Mouse (Mus musculus): ENCODE measurements around the gene Exosc1. TPM values are rescaled to one million over a fixed set of nuclear protein-coding genes. Genes with fewer than 3 reads are reported as not detected.

Exosc1 gene
- polyA plus RNA-seq, 1 experiment from 2014 or later, result 83.2 TPM

- no peak for DNase-seq (ENCODE audit: low spot score)
- Histone ChIP-seq H3K9me3 (ENCODE audit: control insufficient read depth, low read length) (no peaks in the 10 kb centered on the region), H3K36me3 (ENCODE audit: control insufficient read depth, insufficient read depth, low read length) (peaks cover 8% of the 10 kb centered on the region), H3K9ac (ENCODE audit: low read depth, low read length) (no peak overlapping the region), H3K27ac (ENCODE audit: low read depth, low read length) (no peak overlapping the region), H3K4me2 (replicated peaks; ENCODE audit: low read depth, low read length) (no peak overlapping the region), H3K27me3 (ENCODE audit: control insufficient read depth, insufficient read depth, low read length) (no peaks in the 10 kb centered on the region), H3K4me1 (replicated peaks; ENCODE audit: control insufficient read depth, insufficient read depth, low read length) (no peaks in the 10 kb centered on the region), H3K4me3 (ENCODE audit: low read depth, low read length) (no peak overlapping the region)
- ATAC-seq (ENCODE audit: low FRiP score), result no peak
- 96% methylated on average over 7 of the region's 7 CpGs for WGBS
Measured at GRCm38 (mm10) chr19:41969618-41970017, 36.4 kb upstream of the Exosc1 start.

GRCm38 (mm10) chr19:41953574-41953973 lies 20.4 kb upstream of the Exosc1 start:
- WGBS, result 89% methylated on average over 3 of the region's 3 CpGs
- H3K27me3 ChIP-seq (ENCODE audit: control insufficient read depth, insufficient read depth, low read length), result no peaks in the 10 kb centered on the region
- no peak overlapping the region for H3K27ac ChIP-seq (ENCODE audit: low read depth, low read length)
- DNase-seq (ENCODE audit: low spot score) (no peak), ATAC-seq (ENCODE audit: low FRiP score) (no peak)
- no peaks in the 10 kb centered on the region for H3K9me3 ChIP-seq (ENCODE audit: control insufficient read depth, low read length)
- peaks cover 24% of the 10 kb centered on the region for H3K36me3 ChIP-seq (ENCODE audit: control insufficient read depth, insufficient read depth, low read length)
- no peaks in the 10 kb centered on the region for H3K4me1 ChIP-seq (replicated peaks; ENCODE audit: control insufficient read depth, insufficient read depth, low read length)
- H3K4me2 ChIP-seq (replicated peaks; ENCODE audit: low read depth, low read length), result no peak overlapping the region
- H3K4me3 ChIP-seq (ENCODE audit: low read depth, low read length), result no peak overlapping the region
- no peak overlapping the region for H3K9ac ChIP-seq (ENCODE audit: low read depth, low read length)

GRCm38 (mm10) chr19:41952287-41952686 lies 19.1 kb upstream of the Exosc1 start:
- WGBS, result 84% methylated on average over 4 of the region's 4 CpGs
- H3K9ac ChIP-seq (ENCODE audit: low read depth, low read length), result no peak overlapping the region
- H3K27me3 ChIP-seq (ENCODE audit: control insufficient read depth, insufficient read depth, low read length), result no peaks in the 10 kb centered on the region
- no peaks in the 10 kb centered on the region for H3K9me3 ChIP-seq (ENCODE audit: control insufficient read depth, low read length)
- H3K4me3 ChIP-seq (ENCODE audit: low read depth, low read length), result no peak overlapping the region
- peaks cover 22% of the 10 kb centered on the region for H3K36me3 ChIP-seq (ENCODE audit: control insufficient read depth, insufficient read depth, low read length)
- H3K27ac ChIP-seq (ENCODE audit: low read depth, low read length), result no peak overlapping the region
- no peak overlapping the region for H3K4me2 ChIP-seq (replicated peaks; ENCODE audit: low read depth, low read length)
- DNase-seq (ENCODE audit: low spot score) (no peak), ATAC-seq (ENCODE audit: low FRiP score) (no peak)
- H3K4me1 ChIP-seq (replicated peaks; ENCODE audit: control insufficient read depth, insufficient read depth, low read length), result no peaks in the 10 kb centered on the region

GRCm38 (mm10) chr19:41943841-41944240 lies 10.6 kb upstream of the Exosc1 start:
- ATAC-seq (ENCODE audit: low FRiP score), result no peak
- Histone ChIP-seq H3K36me3 (ENCODE audit: control insufficient read depth, insufficient read depth, low read length) (peaks cover 24% of the 10 kb centered on the region), H3K27me3 (ENCODE audit: control insufficient read depth, insufficient read depth, low read length) (no peaks in the 10 kb centered on the region), H3K4me1 (replicated peaks; ENCODE audit: control insufficient read depth, insufficient read depth, low read length) (no peaks in the 10 kb centered on the region), H3K4me3 (ENCODE audit: low read depth, low read length) (no peak overlapping the region), H3K27ac (ENCODE audit: low read depth, low read length) (no peak overlapping the region), H3K9me3 (ENCODE audit: control insufficient read depth, low read length) (no peaks in the 10 kb centered on the region), H3K4me2 (replicated peaks; ENCODE audit: low read depth, low read length) (no peak overlapping the region), H3K9ac (ENCODE audit: low read depth, low read length) (no peak overlapping the region)
- WGBS, result 90% methylated on average over 7 of the region's 7 CpGs
- no peak for DNase-seq (ENCODE audit: low spot score)

GRCm38 (mm10) chr19:41938539-41938938 lies 5.3 kb upstream of the Exosc1 start:
- peaks cover 10% of the 10 kb centered on the region; the same call in 1 of the 2 replicates for H3K36me3 ChIP-seq (ENCODE audit: control insufficient read depth, insufficient read depth, low read length)
- ATAC-seq (ENCODE audit: low FRiP score) (no peak), DNase-seq (ENCODE audit: low spot score) (no peak)

GRCm38 (mm10) chr19:41935921-41936320 lies 2.7 kb upstream of the Exosc1 start:
- 97% methylated on average over 1 of the region's 1 CpGs for WGBS
- ATAC-seq (ENCODE audit: low FRiP score) (no peak), DNase-seq (ENCODE audit: low spot score) (no peak)
- no peak overlapping the region for H3K4me2 ChIP-seq (replicated peaks; ENCODE audit: low read depth, low read length)
- H3K27ac ChIP-seq (ENCODE audit: low read depth, low read length), result no peak overlapping the region
- peaks cover 8% of the 10 kb centered on the region for H3K4me1 ChIP-seq (replicated peaks; ENCODE audit: control insufficient read depth, insufficient read depth, low read length)
- no peak overlapping the region for H3K4me3 ChIP-seq (ENCODE audit: low read depth, low read length)
- no peaks in the 10 kb centered on the region for H3K27me3 ChIP-seq (ENCODE audit: control insufficient read depth, insufficient read depth, low read length)
- H3K36me3 ChIP-seq (ENCODE audit: control insufficient read depth, insufficient read depth, low read length), result no peaks in the 10 kb centered on the region
- H3K9ac ChIP-seq (ENCODE audit: low read depth, low read length), result no peak overlapping the region
- no peaks in the 10 kb centered on the region for H3K9me3 ChIP-seq (ENCODE audit: control insufficient read depth, low read length)

More at GRCm38 (mm10) chr19:41938539-41938938, 5.3 kb upstream of the Exosc1 start:
- no peak overlapping the region for H3K4me3 ChIP-seq (ENCODE audit: low read depth, low read length)
- H3K9ac ChIP-seq (ENCODE audit: low read depth, low read length), result no peak overlapping the region
- H3K27ac ChIP-seq (ENCODE audit: low read depth, low read length), result no peak overlapping the region
- WGBS, result 93% methylated on average over 5 of the region's 5 CpGs
- H3K4me1 ChIP-seq (replicated peaks; ENCODE audit: control insufficient read depth, insufficient read depth, low read length), result peaks cover 4% of the 10 kb centered on the region
- no peak overlapping the region for H3K4me2 ChIP-seq (replicated peaks; ENCODE audit: low read depth, low read length)
- no peaks in the 10 kb centered on the region for H3K9me3 ChIP-seq (ENCODE audit: control insufficient read depth, low read length)
- H3K27me3 ChIP-seq (ENCODE audit: control insufficient read depth, insufficient read depth, low read length), result no peaks in the 10 kb centered on the region

- H3K9ac ChIP-seq (ENCODE audit: low read depth, low read length), result peak overlapping the region; percentile 73
- H3K9me3 ChIP-seq (ENCODE audit: control insufficient read depth, low read length), result no peaks in the 10 kb centered on the region
- peak overlapping the region; percentile 58 for H3K4me2 ChIP-seq (replicated peaks; ENCODE audit: low read depth, low read length)
- WGBS, result 44% methylated on average over 6 of the region's 6 CpGs
- no peak overlapping the region for H3K27ac ChIP-seq (ENCODE audit: low read depth, low read length)
- no peaks in the 10 kb centered on the region for H3K27me3 ChIP-seq (ENCODE audit: control insufficient read depth, insufficient read depth, low read length)
- H3K4me1 ChIP-seq (replicated peaks; ENCODE audit: control insufficient read depth, insufficient read depth, low read length), result peaks cover 8% of the 10 kb centered on the region
- H3K4me3 ChIP-seq (ENCODE audit: low read depth, low read length), result peak overlapping the region; percentile 83
- ATAC-seq (ENCODE audit: low FRiP score), result no peak
- no peaks in the 10 kb centered on the region for H3K36me3 ChIP-seq (ENCODE audit: control insufficient read depth, insufficient read depth, low read length)
- DNase-seq (ENCODE audit: low spot score), result no peak
Measured at GRCm38 (mm10) chr19:41934124-41934523, 901 bp upstream of the Exosc1 start.

- H3K36me3 ChIP-seq (ENCODE audit: control insufficient read depth, insufficient read depth, low read length), result no peaks in the 10 kb centered on the region
- H3K4me1 ChIP-seq (replicated peaks; ENCODE audit: control insufficient read depth, insufficient read depth, low read length), result peaks cover 8% of the 10 kb centered on the region
- ATAC-seq (ENCODE audit: low FRiP score) (peak; percentile 55), DNase-seq (ENCODE audit: low spot score) (no peak)
- H3K9me3 ChIP-seq (ENCODE audit: control insufficient read depth, low read length), result no peaks in the 10 kb centered on the region
- peak overlapping the region; percentile 76 for H3K9ac ChIP-seq (ENCODE audit: low read depth, low read length)
- peak overlapping the region; percentile 74 for H3K4me2 ChIP-seq (replicated peaks; ENCODE audit: low read depth, low read length)
- H3K4me3 ChIP-seq (ENCODE audit: low read depth, low read length), result peak overlapping the region; percentile 83
- H3K27me3 ChIP-seq (ENCODE audit: control insufficient read depth, insufficient read depth, low read length), result no peaks in the 10 kb centered on the region
- WGBS, result under 1% methylated on average over 28 of the region's 28 CpGs
- no peak overlapping the region for H3K27ac ChIP-seq (ENCODE audit: low read depth, low read length)
Measured at GRCm38 (mm10) chr19:41932686-41933085, 537 bp downstream of the Exosc1 start.

- no peak for ATAC-seq (ENCODE audit: low FRiP score)
- Histone ChIP-seq H3K4me3 (ENCODE audit: low read depth, low read length) (no peak overlapping the region), H3K4me1 (replicated peaks; ENCODE audit: control insufficient read depth, insufficient read depth, low read length) (no peaks in the 10 kb centered on the region), H3K27ac (ENCODE audit: low read depth, low read length) (no peak overlapping the region), H3K9me3 (ENCODE audit: control insufficient read depth, low read length) (no peaks in the 10 kb centered on the region), H3K27me3 (ENCODE audit: control insufficient read depth, insufficient read depth, low read length) (no peaks in the 10 kb centered on the region), H3K36me3 (ENCODE audit: control insufficient read depth, insufficient read depth, low read length) (peaks cover 7% of the 10 kb centered on the region; the same call in 1 of the 2 replicates), H3K9ac (ENCODE audit: low read depth, low read length) (no peak overlapping the region), H3K4me2 (replicated peaks; ENCODE audit: low read depth, low read length) (no peak overlapping the region)
- WGBS, result 83% methylated on average over 5 of the region's 5 CpGs
- DNase-seq (ENCODE audit: low spot score), result no peak
Measured at GRCm38 (mm10) chr19:41920412-41921067, 12.7 kb downstream of the Exosc1 start.
